Mouse (Mus musculus): ENCODE measurements around the gene Manbal. TPM values are rescaled to one million over a fixed set of nuclear protein-coding genes. Genes with fewer than 3 reads are reported as not detected.
"Not testable (repeated sequence)": the region's sequence is repeated elsewhere in the genome, so short reads cannot be mapped to it uniquely, and the experiment has no call there.

Gene Manbal
- polyA plus RNA-seq, 1 experiment from 2014 or later: 22.8 TPM

GRCm38 (mm10) chr2:157375051-157375450, 7.7 kb downstream of the Manbal start:
- DNase-seq (no peak), ATAC-seq (no peak)
- WGBS (ENCODE audit: insufficient replicate concordance): 75% methylated on average over 8 of the region's 8 CpGs

GRCm38 (mm10) chr2:157375794-157376757, 8.7 kb downstream of the Manbal start:
- H3K9me3 ChIP-seq (ENCODE audit: low read length): no peaks in the 10 kb centered on the region
- H3K36me3 ChIP-seq (replicated peaks; ENCODE audit: insufficient read depth, low read length): 0 out of 2 replicates have a peak, but pooled peaks cover 9% of the 10 kb centered on the region
- ATAC-seq (no peak), DNase-seq (no peak)
- peaks cover 4% of the 10 kb centered on the region; the same call in 1 of the 2 replicates for H3K4me1 ChIP-seq (ENCODE audit: insufficient read depth)
- H3K9ac ChIP-seq (replicated peaks): no peak overlapping the region
- H3K4me2 ChIP-seq (ENCODE audit: low read depth, low read length): no peak overlapping the region
- 75% methylated on average over 14 of the region's 14 CpGs for WGBS (ENCODE audit: insufficient replicate concordance)
- TF ChIP-seq EP300 (IDR thresholded peaks at IDR 0.05; ENCODE audit: low read depth) (no peak), CTCF (IDR thresholded peaks at IDR 0.05; ENCODE audit: low read depth) (no peak)
- no peak overlapping the region for H3K4me3 ChIP-seq (ENCODE audit: low read depth, low read length)
- no peak overlapping the region for H3K27ac ChIP-seq (ENCODE audit: low read depth)
- no peaks in the 10 kb centered on the region for H3K27me3 ChIP-seq (ENCODE audit: insufficient read depth, low read length)

More at GRCm38 (mm10) chr2:157375051-157375450, 7.7 kb downstream of the Manbal start:
- Histone ChIP-seq H3K4me2 (ENCODE audit: low read depth, low read length) (no peak overlapping the region), H3K36me3 (replicated peaks; ENCODE audit: insufficient read depth, low read length) (0 out of 2 replicates have a peak, but pooled peaks cover 7% of the 10 kb centered on the region), H3K27ac (ENCODE audit: low read depth) (no peak overlapping the region), H3K4me3 (ENCODE audit: low read depth, low read length) (no peak overlapping the region), H3K9ac (replicated peaks) (no peak overlapping the region), H3K27me3 (ENCODE audit: insufficient read depth, low read length) (no peaks in the 10 kb centered on the region), H3K9me3 (ENCODE audit: low read length) (no peaks in the 10 kb centered on the region), H3K4me1 (ENCODE audit: insufficient read depth) (peaks cover 4% of the 10 kb centered on the region; the same call in 1 of the 2 replicates)
- no peak for TF ChIP-seq CTCF (IDR thresholded peaks at IDR 0.05; ENCODE audit: low read depth)
- no peak for TF ChIP-seq EP300 (IDR thresholded peaks at IDR 0.05; ENCODE audit: low read depth)

- 64% methylated on average over 3 of the region's 3 CpGs for WGBS (ENCODE audit: insufficient replicate concordance)
- Histone ChIP-seq H3K4me1 (ENCODE audit: insufficient read depth) (peaks cover 4% of the 10 kb centered on the region; the same call in 1 of the 2 replicates), H3K36me3 (replicated peaks; ENCODE audit: insufficient read depth, low read length) (peaks cover 9% of the 10 kb centered on the region; the same call in 1 of the 2 replicates), H3K27ac (ENCODE audit: low read depth) (no peak overlapping the region), H3K9ac (replicated peaks) (no peak overlapping the region), H3K4me2 (ENCODE audit: low read depth, low read length) (no peak overlapping the region), H3K9me3 (ENCODE audit: low read length) (no peaks in the 10 kb centered on the region), H3K27me3 (ENCODE audit: insufficient read depth, low read length) (no peaks in the 10 kb centered on the region), H3K4me3 (ENCODE audit: low read depth, low read length) (no peak overlapping the region)
- TF ChIP-seq EP300 (IDR thresholded peaks at IDR 0.05; ENCODE audit: low read depth) (no peak), CTCF (IDR thresholded peaks at IDR 0.05; ENCODE audit: low read depth) (no peak)
- ATAC-seq (no peak), DNase-seq (no peak)
Observed at GRCm38 (mm10) chr2:157376995-157377394, 9.6 kb downstream of the Manbal start.

- DNase-seq: no peak
- 75% methylated on average over 4 of the region's 4 CpGs for WGBS (ENCODE audit: insufficient replicate concordance)
- Histone ChIP-seq H3K4me1 (ENCODE audit: insufficient read depth) (no peaks in the 10 kb centered on the region), H3K9ac (replicated peaks) (no peak overlapping the region), H3K9me3 (ENCODE audit: low read length) (no peaks in the 10 kb centered on the region), H3K36me3 (replicated peaks; ENCODE audit: insufficient read depth, low read length) (peaks cover 5% of the 10 kb centered on the region), H3K4me3 (ENCODE audit: low read depth, low read length) (no peak overlapping the region), H3K27ac (ENCODE audit: low read depth) (no peak overlapping the region), H3K27me3 (ENCODE audit: insufficient read depth, low read length) (no peaks in the 10 kb centered on the region), H3K4me2 (ENCODE audit: low read depth, low read length) (no peak overlapping the region)
- no peak for ATAC-seq
- no peak for TF ChIP-seq CTCF (IDR thresholded peaks at IDR 0.05; ENCODE audit: low read depth)
- TF ChIP-seq EP300 (IDR thresholded peaks at IDR 0.05; ENCODE audit: low read depth): no peak
Observed at GRCm38 (mm10) chr2:157384836-157385235, 17.4 kb downstream of the Manbal start.

- H3K27ac ChIP-seq (ENCODE audit: low read depth); H3K4me3 ChIP-seq (ENCODE audit: low read depth, low read length); H3K4me2 ChIP-seq (ENCODE audit: low read depth, low read length); H3K9me3 ChIP-seq (ENCODE audit: low read length); H3K4me1 ChIP-seq (ENCODE audit: insufficient read depth); H3K27me3 ChIP-seq (ENCODE audit: insufficient read depth, low read length); H3K9ac ChIP-seq (replicated peaks); H3K36me3 ChIP-seq (replicated peaks; ENCODE audit: insufficient read depth, low read length); DNase-seq: not testable (repeated sequence)
- ATAC-seq: 0 out of 2 replicates have a peak, but pooled peaks have one; percentile 19
- WGBS (ENCODE audit: insufficient replicate concordance): 96% methylated on average over 14 of the region's 14 CpGs
Observed at GRCm38 (mm10) chr2:157388901-157389590, 21.7 kb downstream of the Manbal start.

GRCm38 (mm10) chr2:157389591-157389921, 22.2 kb downstream of the Manbal start:
- 86% methylated on average over 7 of the region's 7 CpGs for WGBS (ENCODE audit: insufficient replicate concordance)
- Histone ChIP-seq H3K36me3 (replicated peaks; ENCODE audit: insufficient read depth, low read length) (no peaks in the 10 kb centered on the region), H3K4me1 (ENCODE audit: insufficient read depth) (peaks cover 5% of the 10 kb centered on the region; the same call in 1 of the 2 replicates)

More at GRCm38 (mm10) chr2:157389591-157389921, 22.2 kb downstream of the Manbal start:
- no peak overlapping the region for H3K4me3 ChIP-seq (ENCODE audit: low read depth, low read length)
- H3K9ac ChIP-seq (replicated peaks): no peak overlapping the region
- DNase-seq (no peak), ATAC-seq (no peak)
- no peaks in the 10 kb centered on the region for H3K27me3 ChIP-seq (ENCODE audit: insufficient read depth, low read length)
- H3K4me2 ChIP-seq (ENCODE audit: low read depth, low read length): no peak overlapping the region
- TF ChIP-seq EP300 (IDR thresholded peaks at IDR 0.05; ENCODE audit: low read depth): no peak
- no peak for TF ChIP-seq CTCF (IDR thresholded peaks at IDR 0.05; ENCODE audit: low read depth)
- H3K9me3 ChIP-seq (ENCODE audit: low read length): no peaks in the 10 kb centered on the region
- no peak overlapping the region for H3K27ac ChIP-seq (ENCODE audit: low read depth)
